Mouse (Mus musculus): ENCODE data around the gene Mast4. TPM values are rescaled to one million over a fixed set of nuclear protein-coding genes. Genes with fewer than 3 reads are reported as not detected.

Gene Mast4
- polyA plus RNA-seq, 1 experiment = 51.8 TPM

DNA sequence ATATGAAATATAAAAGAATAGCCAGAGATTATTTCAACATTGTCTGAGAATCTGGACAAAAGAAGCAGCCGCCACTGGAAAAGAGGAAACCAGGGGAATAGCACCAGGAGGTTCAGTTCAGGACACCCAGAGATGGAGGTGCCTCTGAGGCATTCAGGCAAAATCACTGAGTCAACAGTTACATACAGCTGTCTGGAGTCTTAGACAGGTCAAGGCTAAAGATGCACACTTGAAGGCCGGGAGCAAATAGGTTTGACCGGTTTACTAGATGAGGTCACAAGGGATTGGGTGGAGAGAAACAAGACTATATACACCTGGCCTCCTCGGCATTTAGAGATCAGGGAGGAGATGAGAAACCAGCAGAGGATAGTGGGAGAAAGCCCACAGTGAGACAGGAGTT, 127.1 kb downstream of the Mast4 start:
- Histone ChIP-seq H3K4me3 (ENCODE audit: insufficient read depth, low read length) (no peak overlapping the region), H3K27ac (ENCODE audit: insufficient read depth, low read length) (no peak overlapping the region), H3K4me1 (ENCODE audit: control insufficient read depth, insufficient read depth, low read length) (peaks cover 6% of the 10 kb centered on the region; the same call in 1 of the 2 replicates)
- TF ChIP-seq POLR2A (IDR thresholded peaks at IDR 0.05; ENCODE audit: low read depth, low read length) = no peak
- no peak for TF ChIP-seq CTCF (IDR thresholded peaks at IDR 0.05; ENCODE audit: borderline replicate concordance, insufficient read depth, low read length)

GRCm38 (mm10) chr13:103206644-103207043, 127.7 kb downstream of the Mast4 start:
- TF ChIP-seq POLR2A (IDR thresholded peaks at IDR 0.05; ENCODE audit: low read depth, low read length) = no peak
- no peak for TF ChIP-seq CTCF (IDR thresholded peaks at IDR 0.05; ENCODE audit: borderline replicate concordance, insufficient read depth, low read length)

GRCm38 (mm10) chr13:103205191-103205590, 129.1 kb downstream of the Mast4 start:
- Histone ChIP-seq H3K4me1 (ENCODE audit: control insufficient read depth, insufficient read depth, low read length) (peaks cover 2% of the 10 kb centered on the region; the same call in 1 of the 2 replicates), H3K27ac (ENCODE audit: insufficient read depth, low read length) (no peak overlapping the region), H3K4me3 (ENCODE audit: insufficient read depth, low read length) (no peak overlapping the region)
- TF ChIP-seq POLR2A (IDR thresholded peaks at IDR 0.05; ENCODE audit: low read depth, low read length) = no peak
- no peak for TF ChIP-seq CTCF (IDR thresholded peaks at IDR 0.05; ENCODE audit: borderline replicate concordance, insufficient read depth, low read length)

More at GRCm38 (mm10) chr13:103206644-103207043, 127.7 kb downstream of the Mast4 start:
- H3K27ac ChIP-seq (ENCODE audit: insufficient read depth, low read length) = no peak overlapping the region
- no peak overlapping the region for H3K4me3 ChIP-seq (ENCODE audit: insufficient read depth, low read length)
- 0 out of 2 replicates have a peak, but pooled peaks cover 3% of the 10 kb centered on the region for H3K4me1 ChIP-seq (ENCODE audit: control insufficient read depth, insufficient read depth, low read length)

- peaks cover 2% of the 10 kb centered on the region; the same call in 1 of the 2 replicates for H3K4me1 ChIP-seq (ENCODE audit: control insufficient read depth, insufficient read depth, low read length)
- no peak overlapping the region for H3K4me3 ChIP-seq (ENCODE audit: insufficient read depth, low read length)
- H3K27ac ChIP-seq (ENCODE audit: insufficient read depth, low read length) = no peak overlapping the region
- no peak for TF ChIP-seq CTCF (IDR thresholded peaks at IDR 0.05; ENCODE audit: borderline replicate concordance, insufficient read depth, low read length)
- TF ChIP-seq POLR2A (IDR thresholded peaks at IDR 0.05; ENCODE audit: low read depth, low read length) = no peak
Measured at GRCm38 (mm10) chr13:103203376-103203895, 130.9 kb downstream of the Mast4 start.

DNA sequence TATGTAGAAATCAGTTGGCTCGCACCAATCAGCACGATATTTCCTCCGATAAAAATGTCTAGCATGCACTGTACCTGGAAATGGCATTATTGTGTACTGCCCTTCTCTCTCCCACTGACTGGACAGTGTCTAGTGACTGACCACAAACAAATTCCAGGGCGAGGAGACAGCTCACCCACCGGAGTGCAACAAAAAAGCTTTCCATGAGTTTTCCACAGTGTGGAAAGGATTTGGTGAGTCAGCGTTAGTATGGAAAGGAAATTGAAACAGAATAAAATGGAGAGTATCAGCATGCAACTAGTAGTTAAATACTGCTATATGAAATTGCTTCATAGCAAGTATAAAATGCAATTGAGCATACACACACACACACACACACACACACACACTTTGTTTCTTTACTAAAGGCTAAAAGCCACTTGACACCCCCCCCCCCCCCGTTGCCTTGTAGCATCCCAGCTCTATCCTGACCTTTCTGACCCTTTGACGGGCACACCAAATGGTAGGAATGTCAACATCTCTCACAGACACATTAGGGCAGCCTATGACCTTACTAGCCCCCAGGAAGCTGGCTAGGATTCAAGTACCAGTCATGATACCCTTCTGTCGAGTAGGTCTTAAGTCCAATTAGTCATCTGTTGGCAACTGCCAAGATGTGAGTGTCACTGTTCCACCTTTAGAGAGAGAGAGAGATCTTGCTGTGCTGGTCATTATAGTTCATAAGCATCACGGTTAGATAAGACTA, 133.1 kb downstream of the Mast4 start:
- Histone ChIP-seq H3K27ac (ENCODE audit: insufficient read depth, low read length) (peak overlapping the region; percentile 23), H3K4me1 (ENCODE audit: control insufficient read depth, insufficient read depth, low read length) (peaks cover 2% of the 10 kb centered on the region; the same call in 1 of the 2 replicates), H3K4me3 (ENCODE audit: insufficient read depth, low read length) (no peak overlapping the region)
- TF ChIP-seq CTCF (IDR thresholded peaks at IDR 0.05; ENCODE audit: borderline replicate concordance, insufficient read depth, low read length) (no peak), POLR2A (IDR thresholded peaks at IDR 0.05; ENCODE audit: low read depth, low read length) (no peak)

DNA sequence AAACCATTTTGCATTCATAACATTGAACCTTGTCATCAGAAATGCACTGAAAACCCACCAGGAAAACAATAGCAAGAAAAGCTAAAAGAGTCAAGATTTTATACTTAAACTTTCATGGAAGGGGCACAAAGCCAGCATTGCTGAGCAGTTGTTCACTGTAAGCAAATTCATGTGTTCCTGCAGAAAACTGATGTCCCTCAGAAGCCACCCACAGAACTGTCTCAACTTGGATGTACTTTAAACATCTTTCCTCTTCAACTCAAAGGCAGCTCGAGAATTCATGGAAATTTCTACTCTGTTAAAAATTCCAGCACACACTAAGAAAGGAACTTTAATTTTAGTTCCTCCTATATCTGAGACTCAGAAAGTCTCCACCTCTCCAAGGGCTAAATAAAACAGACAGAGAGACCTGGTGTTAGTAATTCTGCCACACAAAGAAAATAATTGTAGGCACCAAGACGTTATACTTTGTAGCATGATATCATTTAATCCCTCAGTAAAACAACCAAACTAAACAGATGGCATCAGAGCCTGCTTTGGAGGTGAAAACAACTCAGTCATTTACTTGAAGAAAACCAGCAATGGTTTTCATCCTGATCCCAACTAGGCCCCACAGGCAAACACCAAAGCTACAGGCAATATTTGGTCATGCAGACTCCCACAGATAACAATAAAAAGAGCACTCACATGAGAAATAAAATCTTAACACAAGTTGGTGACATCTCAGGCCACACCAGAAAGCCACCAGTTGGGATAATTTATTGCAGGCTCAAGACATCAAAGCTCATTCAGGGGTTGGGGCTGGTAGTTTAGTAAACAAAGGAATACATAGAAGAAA, 134.3 kb downstream of the Mast4 start:
- TF ChIP-seq POLR2A (IDR thresholded peaks at IDR 0.05; ENCODE audit: low read depth, low read length) = no peak
- no peak for TF ChIP-seq CTCF (IDR thresholded peaks at IDR 0.05; ENCODE audit: borderline replicate concordance, insufficient read depth, low read length)
- Histone ChIP-seq H3K4me3 (ENCODE audit: insufficient read depth, low read length) (no peak overlapping the region), H3K27ac (ENCODE audit: insufficient read depth, low read length) (no peak overlapping the region), H3K4me1 (ENCODE audit: control insufficient read depth, insufficient read depth, low read length) (peaks cover 2% of the 10 kb centered on the region; the same call in 1 of the 2 replicates)

DNA sequence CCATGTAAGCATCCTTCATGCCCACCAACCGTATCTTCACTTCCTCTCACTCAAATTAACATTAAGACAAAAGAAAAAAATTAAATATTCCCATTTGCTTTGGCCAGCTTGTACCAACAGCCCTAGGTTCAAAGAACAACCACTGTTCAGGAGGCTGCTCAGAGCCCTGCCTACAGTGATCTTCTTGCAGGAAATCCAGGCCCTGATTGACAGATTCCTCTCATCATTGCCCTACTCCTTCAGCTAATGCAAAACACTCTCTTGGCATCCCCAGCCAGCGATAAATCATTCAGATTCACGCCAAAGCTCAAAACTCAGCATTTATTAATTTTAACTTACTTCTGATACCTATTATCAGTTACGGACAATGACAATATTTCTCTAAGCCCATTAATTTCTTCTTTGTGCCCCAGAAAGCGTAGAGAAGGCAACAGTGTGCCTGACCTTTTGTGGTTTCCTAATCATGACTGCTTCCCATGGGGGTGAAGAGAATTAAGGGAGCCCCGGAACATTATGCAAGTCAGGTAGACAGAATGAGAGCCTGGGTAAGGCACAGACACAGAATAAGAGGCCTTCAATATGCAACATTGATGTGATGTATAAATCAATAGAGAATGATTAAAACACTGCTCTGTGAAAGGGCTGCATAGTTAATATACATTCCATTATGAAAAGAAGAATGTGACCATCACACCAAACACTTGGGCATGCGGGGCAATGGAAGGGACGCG, 135.9 kb downstream of the Mast4 start:
- H3K27ac ChIP-seq (ENCODE audit: insufficient read depth, low read length) = no peak overlapping the region
- H3K4me3 ChIP-seq (ENCODE audit: insufficient read depth, low read length) = no peak overlapping the region
- TF ChIP-seq CTCF (IDR thresholded peaks at IDR 0.05; ENCODE audit: borderline replicate concordance, insufficient read depth, low read length) (no peak), POLR2A (IDR thresholded peaks at IDR 0.05; ENCODE audit: low read depth, low read length) (no peak)
- peaks cover 2% of the 10 kb centered on the region; the same call in 1 of the 2 replicates for H3K4me1 ChIP-seq (ENCODE audit: control insufficient read depth, insufficient read depth, low read length)

- 0 out of 2 replicates have a peak, but pooled peaks cover 2% of the 10 kb centered on the region for H3K4me1 ChIP-seq (ENCODE audit: control insufficient read depth, insufficient read depth, low read length)
- H3K27ac ChIP-seq (ENCODE audit: insufficient read depth, low read length) = no peak overlapping the region
- H3K4me3 ChIP-seq (ENCODE audit: insufficient read depth, low read length) = no peak overlapping the region
- TF ChIP-seq POLR2A (IDR thresholded peaks at IDR 0.05; ENCODE audit: low read depth, low read length) = no peak
- TF ChIP-seq CTCF (IDR thresholded peaks at IDR 0.05; ENCODE audit: borderline replicate concordance, insufficient read depth, low read length) = no peak
Measured at GRCm38 (mm10) chr13:103196307-103196706, 138.0 kb downstream of the Mast4 start.

DNA sequence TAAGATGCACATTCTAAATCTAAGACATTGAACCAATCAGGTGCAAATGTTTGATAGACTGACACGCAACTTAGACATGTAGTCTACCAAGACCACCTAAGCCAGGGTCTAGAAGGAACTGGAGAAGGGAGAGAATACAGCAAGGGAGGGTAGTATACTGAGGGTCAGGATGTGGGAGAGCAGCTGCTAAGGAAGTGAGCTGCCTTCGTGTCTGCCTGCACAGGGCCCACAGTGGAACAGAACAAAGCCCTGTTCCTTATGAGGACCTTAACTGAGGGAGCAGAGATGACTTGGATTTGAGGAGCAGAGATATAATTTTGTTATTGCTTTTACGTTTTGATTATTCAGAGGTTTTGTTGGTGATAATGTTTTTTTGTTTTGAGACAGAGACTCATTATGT, 138.4 kb downstream of the Mast4 start:
- TF ChIP-seq POLR2A (IDR thresholded peaks at IDR 0.05; ENCODE audit: low read depth, low read length) (no peak), CTCF (IDR thresholded peaks at IDR 0.05; ENCODE audit: borderline replicate concordance, insufficient read depth, low read length) (no peak)
- Histone ChIP-seq H3K4me3 (ENCODE audit: insufficient read depth, low read length) (no peak overlapping the region), H3K27ac (ENCODE audit: insufficient read depth, low read length) (no peak overlapping the region), H3K4me1 (ENCODE audit: control insufficient read depth, insufficient read depth, low read length) (0 out of 2 replicates have a peak, but pooled peaks cover under 1% of the 10 kb centered on the region)
